Mouse (Mus musculus): ENCODE measurements around the gene Igf2r.

Gene Igf2r

DNA sequence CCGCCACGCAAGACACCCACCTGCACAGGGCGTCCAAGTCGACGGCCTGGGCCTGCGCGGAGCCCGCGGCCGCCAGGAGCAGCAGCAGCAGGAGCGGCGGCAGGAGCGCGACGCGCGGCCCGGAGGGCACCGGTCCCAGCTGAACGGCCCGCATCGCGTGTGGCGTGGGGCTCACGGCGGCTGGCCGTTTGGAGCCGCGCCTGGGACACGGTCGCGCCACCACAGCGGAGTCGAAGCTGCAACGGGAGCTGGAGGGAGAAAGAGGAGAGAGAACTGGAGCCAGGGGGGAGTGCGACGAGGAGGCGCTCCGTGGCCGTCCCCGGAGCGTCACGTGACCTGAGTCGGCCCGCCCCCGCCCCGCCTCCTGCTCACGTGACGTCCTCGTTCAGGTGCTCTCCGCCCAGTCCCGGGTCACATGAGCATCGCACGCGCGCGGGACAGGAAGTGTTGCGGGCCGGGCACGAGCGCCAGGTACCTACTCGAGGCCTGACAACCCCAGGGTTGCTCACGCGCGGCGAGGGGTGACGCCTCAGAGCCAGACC, at the start of gene Igf2r:
Gene Igf2r, minus strand, starts transcription at position 285 of the 542 bp plus-strand sequence.
- DNase-seq (ENCODE audit: low spot score): peak; percentile 81

- DNase-seq (ENCODE audit: low spot score): no peak
These were observed 46.4 kb upstream of the Igf2r start for GRCm38 (mm10) chr17:12815885-12816284.

- no peak for DNase-seq (ENCODE audit: low spot score)
These were observed 45.0 kb upstream of the Igf2r start for GRCm38 (mm10) chr17:12814502-12814901.

- no peak for DNase-seq (ENCODE audit: low spot score)
These were observed 41.5 kb upstream of the Igf2r start for GRCm38 (mm10) chr17:12810973-12811303.

GRCm38 (mm10) chr17:12810103-12810972, 40.9 kb upstream of the Igf2r start:
- peak; percentile 58 for DNase-seq (ENCODE audit: low spot score)

GRCm38 (mm10) chr17:12808851-12809250, 39.4 kb upstream of the Igf2r start:
- no peak for DNase-seq (ENCODE audit: low spot score)

DNA sequence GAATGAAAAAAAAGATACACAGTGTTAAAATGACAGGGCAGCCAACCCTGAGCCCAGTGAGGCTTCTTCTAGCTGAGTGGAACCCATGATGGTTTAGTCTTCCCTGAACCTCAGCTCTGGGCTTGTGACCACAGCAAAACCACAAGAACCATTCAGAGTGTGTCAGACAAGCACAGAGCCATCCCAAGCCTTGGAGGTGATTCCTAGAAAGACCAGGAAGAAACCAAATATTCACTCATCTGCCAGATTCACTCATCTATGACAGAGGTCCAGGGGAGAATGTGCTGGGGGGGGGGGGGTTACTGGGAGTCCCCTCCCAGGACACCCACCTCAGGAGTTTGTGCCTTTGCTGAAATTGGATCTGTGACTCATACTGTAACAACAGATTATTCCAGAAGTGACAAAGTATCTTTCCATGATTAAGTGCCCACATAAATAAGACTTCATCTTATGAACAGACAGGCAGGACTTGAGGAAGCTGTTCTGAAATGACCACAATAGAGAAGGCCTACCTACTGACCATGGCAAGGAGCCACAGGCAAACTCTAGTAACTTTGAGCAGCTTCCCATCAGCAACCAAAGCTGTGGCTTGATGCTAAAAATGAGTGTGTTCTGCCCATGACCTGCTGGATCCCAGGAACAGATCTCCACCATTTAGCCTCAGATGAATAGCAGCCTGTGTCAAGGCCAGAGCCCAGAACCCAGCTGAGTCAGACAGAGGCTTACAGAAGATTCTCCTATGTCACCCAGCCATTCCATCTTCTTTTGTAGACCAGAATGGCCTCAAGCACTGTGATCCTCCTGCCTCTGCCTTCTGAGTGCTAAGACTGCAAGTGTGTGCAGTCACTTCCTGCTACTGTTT, 35.4 kb upstream of the Igf2r start:
- DNase-seq (ENCODE audit: low spot score): no peak

- DNase-seq (ENCODE audit: low spot score): no peak
These were observed 32.5 kb upstream of the Igf2r start for GRCm38 (mm10) chr17:12801861-12802540.

- DNase-seq (ENCODE audit: low spot score): no peak
These were observed 30.2 kb upstream of the Igf2r start for GRCm38 (mm10) chr17:12799368-12800275.

GRCm38 (mm10) chr17:12798571-12798970, 29.1 kb upstream of the Igf2r start:
- DNase-seq (ENCODE audit: low spot score): no peak

DNA sequence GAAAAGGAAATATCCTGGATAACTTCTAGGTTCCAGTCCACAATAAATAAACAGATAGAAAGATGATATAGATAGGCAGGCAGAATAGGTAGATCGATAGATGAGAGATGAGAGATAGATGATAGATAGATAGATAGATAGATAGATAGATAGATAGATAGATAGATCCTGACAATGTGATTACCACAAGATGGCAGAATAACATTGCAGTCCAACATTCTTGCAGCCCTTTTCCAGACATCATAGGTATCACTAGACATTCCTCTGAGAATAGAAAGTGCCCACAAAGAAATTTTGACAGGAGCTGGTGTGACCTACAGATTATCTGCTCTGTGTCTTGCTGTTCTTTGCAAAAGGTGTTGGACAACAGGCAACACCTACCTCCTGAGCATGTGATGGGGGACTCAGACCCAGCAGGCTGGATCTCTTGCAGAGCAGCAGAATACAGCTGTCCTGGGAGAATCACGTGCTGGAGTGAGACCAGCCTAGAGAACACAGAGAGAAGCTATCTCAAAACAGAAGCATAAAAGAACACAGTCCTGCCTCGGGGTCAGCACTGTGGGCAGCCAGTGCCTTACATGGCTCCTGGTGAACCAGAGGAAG, 28.1 kb upstream of the Igf2r start:
- DNase-seq (ENCODE audit: low spot score): no peak

- no peak for DNase-seq (ENCODE audit: low spot score)
These were observed 27.2 kb upstream of the Igf2r start for GRCm38 (mm10) chr17:12796633-12797032.

GRCm38 (mm10) chr17:12793660-12794406, 24.4 kb upstream of the Igf2r start:
- no peak for DNase-seq (ENCODE audit: low spot score)

DNA sequence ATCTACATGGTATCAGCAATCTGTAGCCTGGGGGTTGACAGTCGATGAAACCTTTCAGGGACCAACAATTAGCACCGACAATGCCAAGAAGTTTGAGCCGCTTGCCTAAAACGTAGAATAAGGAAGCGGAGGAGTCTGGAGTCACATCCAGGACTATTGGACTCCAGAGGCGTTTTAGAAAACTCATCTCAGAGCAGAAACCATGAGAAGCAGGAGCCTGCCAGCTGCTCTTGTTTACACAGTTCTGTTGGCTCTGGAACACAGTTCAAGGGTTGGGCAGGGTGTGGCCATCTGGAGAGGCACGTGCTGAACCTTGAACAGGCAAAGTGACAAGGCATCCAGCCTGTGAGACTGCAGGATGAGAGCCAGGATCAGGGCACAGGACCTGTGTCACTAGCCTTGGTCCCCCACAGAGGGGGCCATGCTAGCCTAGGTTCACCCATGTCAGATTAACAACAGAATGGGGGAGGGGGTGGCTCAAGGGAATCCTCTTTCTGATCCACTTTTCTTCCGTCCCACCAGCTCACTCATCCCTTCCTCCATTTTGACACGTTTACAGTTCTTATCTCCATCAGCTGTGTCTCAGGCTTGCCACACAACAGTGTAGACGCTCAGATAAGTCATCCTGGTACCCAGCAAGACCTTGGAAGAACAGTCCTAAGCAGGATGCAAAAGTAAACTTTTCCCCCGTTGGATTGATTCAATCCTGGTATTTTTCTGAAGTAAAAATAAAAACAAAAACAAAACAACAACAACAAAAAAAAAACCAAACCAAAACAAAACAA, 23.1 kb upstream of the Igf2r start:
- no peak for DNase-seq (ENCODE audit: low spot score)

GRCm38 (mm10) chr17:12791420-12791819, 22.0 kb upstream of the Igf2r start:
- no peak for DNase-seq (ENCODE audit: low spot score)

DNA sequence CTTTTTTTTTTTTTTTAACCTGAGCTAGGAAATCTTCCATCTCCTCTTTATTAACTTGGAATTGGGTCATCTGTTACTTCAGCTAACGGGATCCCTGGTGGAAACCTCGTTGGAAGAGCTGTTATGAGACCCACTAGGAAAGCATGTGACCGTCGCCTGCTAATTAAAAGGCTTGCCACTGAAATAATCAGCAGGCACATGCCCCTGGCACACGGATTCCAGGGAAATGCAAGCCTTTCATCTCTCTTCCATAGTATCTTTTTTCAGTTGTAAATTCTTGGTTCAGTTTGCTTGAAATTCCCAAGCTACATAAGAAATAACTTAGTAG, 21.6 kb upstream of the Igf2r start:
- no peak for DNase-seq (ENCODE audit: low spot score)

DNA sequence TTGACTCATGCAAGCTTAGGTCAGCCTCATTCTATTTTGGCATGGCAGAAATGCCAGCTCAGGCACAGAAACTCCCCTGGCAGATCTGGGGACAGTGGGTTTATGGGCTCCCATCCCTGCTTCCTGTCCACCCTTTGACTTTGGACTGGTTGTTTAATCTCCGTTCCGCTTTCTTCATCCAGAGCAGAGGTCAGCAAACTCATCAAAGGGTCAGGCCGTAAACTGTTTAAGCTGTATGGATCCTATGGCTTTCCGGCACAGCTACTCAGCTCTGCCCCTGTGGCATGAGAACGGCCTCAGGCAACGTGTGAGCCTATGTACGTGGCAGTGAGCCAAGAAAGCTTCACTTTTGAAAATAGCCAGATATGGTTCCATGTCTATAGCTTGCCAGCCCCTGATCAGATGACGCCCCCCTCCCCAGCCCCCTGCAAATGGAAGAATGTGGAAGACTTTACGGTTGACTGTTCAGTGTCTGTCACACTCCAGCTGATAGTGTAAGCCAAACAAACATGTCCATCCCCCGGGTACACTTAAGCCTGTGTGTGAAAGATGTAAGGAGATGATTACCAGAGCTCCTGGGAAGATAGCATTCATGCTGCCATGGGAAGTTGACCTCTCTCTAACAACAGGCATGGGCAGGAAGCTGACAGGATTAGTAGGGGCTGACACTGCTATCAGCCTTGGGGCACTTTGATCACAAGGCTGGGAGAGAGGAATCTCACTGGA, 21.1 kb upstream of the Igf2r start:
- DNase-seq (ENCODE audit: low spot score): no peak

All from left cerebral cortex, adult 11 months (tissue).